Mouse (Mus musculus) heart, adult 2 months (tissue): ENCODE results near the gene Trim27.

ENCODE experiments used
- CTCF ChIP-seq: fragments of 200-600 bp; IDR thresholded peaks from 2 replicates; pipeline ENCODE4 v1.8.1; 2022; ENCODE audit warnings: antibody characterized with exemption, mild to moderate bottlenecking, moderate library complexity
- EP300 ChIP-seq: fragments of 200-500 bp; IDR thresholded peaks from 2 replicates; pipeline ENCODE4 v1.6.1; 2011; ENCODE audit warnings: low read depth, low read length, control low read depth; ENCODE audit not compliant: insufficient read depth
- POLR2A ChIP-seq: fragments of 200-500 bp; IDR thresholded peaks from 2 replicates; pipeline ENCODE4 v1.6.1; 2011; ENCODE audit warnings: mild to moderate bottlenecking, low read depth, low read length, control low read depth; ENCODE audit not compliant: insufficient read depth

DNA sequence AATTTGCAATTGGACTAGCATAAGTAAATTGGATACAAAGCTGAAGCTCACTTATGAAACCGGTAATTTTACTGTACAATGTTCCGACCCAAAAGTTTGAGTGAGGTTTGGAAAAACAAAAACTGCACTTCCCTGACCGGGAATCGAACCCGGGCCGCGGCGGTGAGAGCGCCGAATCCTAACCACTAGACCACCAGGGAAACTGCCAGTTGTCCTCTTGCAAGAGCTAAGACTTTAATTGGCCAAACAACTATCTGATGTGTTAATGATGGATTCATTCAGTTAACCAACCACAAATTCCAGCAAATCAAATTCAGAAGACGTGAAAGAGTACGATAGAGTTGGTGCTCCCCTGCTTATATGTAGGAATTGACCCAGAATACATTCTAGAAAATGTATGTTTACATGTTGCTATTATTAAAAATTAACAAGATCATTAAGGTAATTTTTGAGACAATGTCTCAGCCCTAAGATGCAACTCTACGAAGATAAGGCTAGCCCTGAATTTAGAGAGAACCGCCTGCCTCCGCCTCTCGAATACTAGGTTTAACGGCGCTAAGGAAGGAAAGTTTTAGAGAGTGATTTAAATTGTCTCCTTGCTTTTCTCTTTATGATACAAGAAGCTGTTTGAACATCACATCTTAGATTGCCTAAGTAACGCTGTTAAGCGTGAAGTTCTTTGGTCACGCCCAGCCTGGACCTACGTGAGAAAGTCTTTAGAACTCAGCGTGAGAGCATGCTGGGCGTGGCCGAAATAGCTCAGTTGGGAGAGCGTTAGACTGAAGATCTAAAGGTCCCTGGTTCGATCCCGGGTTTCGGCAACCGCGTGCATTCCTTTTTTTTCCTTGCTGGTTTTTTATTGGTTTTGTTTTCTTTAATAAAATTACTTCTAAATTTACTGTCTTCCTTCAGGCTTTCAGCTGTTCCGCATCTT, 18.3 kb upstream of the Trim27 start:
- TF ChIP-seq CTCF (no peak), POLR2A (no peak), EP300 (peak; percentile 96)
